Mouse (Mus musculus) layer of hippocampus, adult 2 months (tissue): ENCODE results near the gene Zfp512b. TPM values are rescaled to one million over a fixed set of nuclear protein-coding genes. Genes with fewer than 3 reads are reported as not detected.
A peak's percentile ranks its signal among the peaks of the same experiment; 100 is the strongest.

Experiments used
- DNase-seq, 2 experiments: peaks; one replicate each; pipeline ENCODE4 v3.0.0; 2022; ENCODE audit warnings: low spot score in 2 of 2
- H3K27ac ChIP-seq: fragments of 200-600 bp; 2 replicates; pipeline ENCODE4 v1.8.1; 2022
- H3K4me3 ChIP-seq: fragments of 200-600 bp; 2 replicates; pipeline ENCODE4 v1.8.1; 2022; ENCODE audit warnings: mild to moderate bottlenecking
- CTCF ChIP-seq: fragments of 200-600 bp; conservative IDR thresholded peaks from 2 replicates; pipeline ENCODE4 v1.8.1; 2022; ENCODE audit warnings: antibody characterized with exemption, mild to moderate bottlenecking, moderate library complexity
- total RNA-seq, 2 experiments: library from RNA; stranded (reverse); gene quantifications; 2 replicates each; pipeline ENCODE4 v1.2.3; 2021

Zfp512b gene
- total RNA-seq, 2 experiments from 2014 or later, result 102 to 103 TPM

DNA sequence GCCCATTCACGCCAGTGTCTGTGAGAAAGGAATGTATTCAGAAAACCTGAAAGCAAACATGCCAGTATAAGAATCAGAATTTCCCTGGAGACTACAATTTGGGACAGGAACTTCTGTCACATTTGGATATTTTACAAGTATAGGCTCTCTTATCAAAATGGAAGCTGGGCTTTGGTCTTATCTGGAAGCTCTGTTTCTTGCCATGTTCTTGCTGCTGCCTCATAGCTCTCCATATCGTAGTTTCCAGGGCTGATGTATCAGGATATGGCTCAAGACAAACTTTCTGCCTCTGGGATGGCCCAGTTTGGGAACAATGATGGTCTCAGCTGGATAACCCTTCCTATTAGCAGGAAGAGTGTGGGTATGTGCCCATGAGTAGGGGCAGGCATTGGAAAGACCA is 16.0 kb downstream of the Zfp512b start:
- DNase-seq, result no peak
- Histone ChIP-seq H3K27ac (no peak overlapping the region), H3K4me3 (no peak overlapping the region)
- TF ChIP-seq CTCF, result no peak

DNA sequence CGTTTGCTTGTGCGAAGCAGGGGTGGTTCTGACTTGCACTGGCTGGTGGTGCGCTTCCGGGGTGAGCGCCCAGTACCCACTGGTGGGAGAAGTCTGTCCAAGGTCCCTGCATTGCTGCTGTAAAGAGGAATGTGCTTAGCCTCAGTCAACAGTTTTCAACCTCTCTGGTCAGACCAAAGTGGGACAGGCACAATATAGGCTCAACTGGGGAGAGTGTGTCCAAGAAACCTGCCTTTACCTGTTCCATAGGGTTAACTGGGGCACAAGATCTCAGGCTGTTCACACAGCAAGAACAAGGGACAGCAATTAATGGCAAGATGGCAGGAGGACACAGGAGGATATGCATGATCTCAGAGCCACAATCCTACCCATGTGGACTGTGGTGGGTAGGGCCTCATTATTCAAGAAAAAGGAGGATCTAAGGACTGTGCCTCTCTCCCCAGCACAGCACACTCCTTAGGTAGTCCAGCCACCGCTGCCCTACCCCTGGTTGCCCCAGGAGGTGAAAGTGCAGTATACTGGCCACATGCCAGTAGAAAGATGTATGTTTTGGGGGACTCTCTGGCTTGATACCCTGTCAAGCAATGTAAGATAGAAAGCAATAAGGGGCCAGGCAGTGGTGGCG is 17.6 kb downstream of the Zfp512b start:
- Histone ChIP-seq H3K4me3 (no peak overlapping the region), H3K27ac (no peak overlapping the region)
- DNase-seq, result no peak
- no peak for TF ChIP-seq CTCF

DNA sequence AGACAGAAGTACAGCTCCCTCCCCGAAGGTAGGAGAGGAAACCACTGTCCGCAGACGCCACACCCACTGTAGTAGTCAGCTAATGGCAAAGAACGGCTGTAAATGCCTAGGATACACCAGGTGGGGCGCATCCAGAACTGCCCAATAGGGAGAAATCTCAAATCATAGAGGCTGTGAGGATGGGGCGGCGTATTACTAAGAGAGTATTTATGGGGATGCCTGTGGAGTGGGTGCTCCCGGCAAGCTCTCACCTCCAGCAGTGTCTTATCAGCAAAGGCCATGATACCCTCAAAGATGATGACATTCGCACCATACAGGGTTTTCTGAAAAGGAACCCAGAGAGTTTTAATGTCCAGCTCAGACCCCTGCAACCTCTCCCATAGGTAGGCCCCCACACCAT is 18.6 kb downstream of the Zfp512b start:
- TF ChIP-seq CTCF, result no peak
- no peak overlapping the region for H3K4me3 ChIP-seq
- no peak for DNase-seq
- no peak overlapping the region for H3K27ac ChIP-seq

DNA sequence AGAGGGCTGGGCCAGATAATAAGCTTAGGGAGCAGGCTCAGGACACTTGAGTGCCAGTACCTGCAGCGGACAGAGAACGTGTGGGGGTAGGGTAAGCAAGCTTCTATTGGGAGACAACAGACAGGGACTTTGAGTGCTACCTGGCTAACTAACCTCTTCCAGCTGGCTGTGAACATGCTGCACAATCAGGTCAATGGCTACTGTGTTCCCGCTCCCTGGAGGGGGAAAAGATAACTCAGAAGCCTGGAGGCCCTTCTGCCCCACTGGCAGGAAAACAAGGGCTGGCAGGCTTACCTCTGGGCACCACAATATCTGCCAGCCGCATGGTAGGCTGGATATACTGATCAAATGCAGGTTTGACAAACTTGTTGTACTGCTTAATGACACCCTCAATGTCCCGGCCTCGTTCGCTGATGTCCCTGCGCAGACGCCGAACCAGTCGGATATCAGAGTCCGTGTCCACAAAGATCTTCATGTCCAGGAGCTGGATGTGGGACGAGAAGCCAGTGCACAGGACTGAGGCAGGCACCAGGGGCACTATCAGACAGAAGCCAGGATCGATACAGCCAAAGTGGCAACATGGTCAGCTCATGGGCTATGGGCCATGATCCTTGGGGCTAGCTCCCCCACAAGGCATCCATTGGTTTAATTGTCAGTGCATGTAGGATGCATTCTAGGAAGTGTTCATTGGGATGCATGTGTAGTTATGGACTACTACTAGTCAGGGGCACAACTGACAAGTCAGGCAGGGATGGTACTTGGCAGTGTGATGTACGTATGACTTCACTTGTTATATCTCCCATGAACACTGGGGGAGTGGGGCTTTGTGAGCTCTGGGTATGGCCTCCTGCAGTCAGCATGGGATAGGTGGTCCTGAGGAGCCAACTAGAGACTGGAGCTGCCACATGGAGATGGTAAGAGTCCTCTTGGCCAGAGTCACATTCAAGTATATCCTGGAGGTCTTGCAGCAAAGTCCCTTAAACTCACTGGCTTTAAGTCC is 19.4 kb downstream of the Zfp512b start:
- DNase-seq, result no peak
- Histone ChIP-seq H3K27ac (no peak overlapping the region), H3K4me3 (no peak overlapping the region)
- no peak for TF ChIP-seq CTCF

DNA sequence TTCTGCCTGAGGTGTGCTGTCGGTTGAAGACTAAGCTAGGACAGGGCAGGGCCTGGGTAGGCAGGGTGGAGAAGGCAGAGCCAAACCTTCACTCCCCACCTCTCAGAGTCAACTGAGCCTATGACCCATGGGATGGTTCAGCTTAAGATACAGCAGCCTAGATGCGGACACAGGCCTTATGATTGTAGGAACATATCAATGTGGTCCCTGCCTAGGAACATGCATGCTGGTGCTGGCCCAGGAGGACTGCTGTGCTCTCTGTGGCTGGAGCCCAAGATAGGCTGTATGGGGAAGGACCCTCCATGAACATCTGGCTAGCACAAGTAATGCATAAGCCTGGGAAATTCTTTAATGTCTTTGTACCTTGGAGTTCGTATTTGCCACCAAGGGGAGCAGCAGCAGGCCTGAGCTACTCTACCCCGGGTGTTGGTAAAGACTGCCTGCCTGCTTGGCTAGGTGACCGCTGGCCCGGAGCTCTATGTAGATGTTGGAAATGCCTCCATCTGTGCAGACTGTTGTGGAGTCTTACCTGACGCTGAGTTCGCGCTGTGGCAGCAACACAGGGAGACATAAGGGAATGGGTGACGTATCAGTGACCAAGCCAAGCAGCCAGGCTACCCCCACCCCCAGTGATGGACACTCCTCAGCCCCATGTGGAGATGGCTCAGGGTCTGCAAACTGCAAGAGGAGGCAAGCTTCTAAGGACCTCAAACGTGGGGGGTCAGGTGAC is 20.5 kb downstream of the Zfp512b start:
- no peak for DNase-seq
- no peak overlapping the region for H3K4me3 ChIP-seq
- TF ChIP-seq CTCF, result no peak
- no peak overlapping the region for H3K27ac ChIP-seq

DNA sequence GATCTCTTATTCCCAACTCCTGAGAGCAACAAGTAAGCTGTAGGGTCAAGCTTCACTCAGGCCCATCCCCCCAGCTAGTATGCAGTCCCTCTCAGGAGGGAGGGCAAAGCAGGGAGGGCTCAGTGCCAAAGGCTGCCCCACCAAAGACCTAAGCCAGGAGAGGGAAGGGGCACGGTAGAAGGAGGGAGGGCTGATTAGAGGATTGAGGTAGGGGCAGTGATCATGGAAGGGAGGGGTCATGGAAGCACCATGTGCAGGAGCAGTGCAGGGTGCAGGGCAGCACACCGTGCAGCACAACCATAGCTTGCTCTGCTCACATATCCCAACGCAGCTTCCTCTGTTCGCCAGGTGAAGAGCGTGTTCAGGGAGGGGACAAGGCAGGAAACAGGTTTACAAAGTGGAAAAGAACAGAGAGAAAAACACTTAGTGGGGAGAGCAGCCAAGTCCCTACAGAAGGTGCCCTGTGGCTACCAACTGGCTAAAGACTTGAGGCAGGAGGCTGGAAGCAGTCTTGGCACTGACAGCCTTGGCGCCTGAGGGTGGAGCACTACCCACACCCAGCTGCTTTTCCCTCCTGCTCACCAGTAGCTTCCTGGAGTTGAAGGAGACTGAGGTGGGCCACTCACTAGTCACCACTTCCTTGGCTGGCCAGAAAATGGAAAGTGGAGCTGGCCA is 21.5 kb downstream of the Zfp512b start:
- TF ChIP-seq CTCF, result no peak
- no peak for DNase-seq
- H3K27ac ChIP-seq, result no peak overlapping the region
- no peak overlapping the region for H3K4me3 ChIP-seq

DNA sequence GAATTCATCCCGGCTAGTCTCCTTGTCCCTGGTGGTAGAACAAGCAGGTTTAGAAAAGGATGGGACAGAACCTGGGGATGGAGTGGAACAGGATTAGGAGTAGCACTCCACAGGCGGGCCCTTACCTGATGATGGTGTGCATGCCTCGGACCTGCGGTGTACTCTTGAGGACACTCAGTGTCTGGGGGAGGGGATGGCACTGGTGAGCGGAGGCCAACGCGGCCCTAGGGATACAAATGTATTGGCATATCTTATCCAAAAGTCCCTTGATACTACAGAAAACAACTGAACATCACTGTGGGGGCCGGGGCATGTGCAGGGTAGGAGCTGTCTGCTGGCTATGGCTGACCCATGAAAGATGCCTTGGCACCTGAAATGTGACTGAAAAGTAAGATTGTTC is 22.2 kb downstream of the Zfp512b start:
- TF ChIP-seq CTCF, result no peak
- Histone ChIP-seq H3K27ac (no peak overlapping the region), H3K4me3 (no peak overlapping the region)
- DNase-seq, result no peak

DNA sequence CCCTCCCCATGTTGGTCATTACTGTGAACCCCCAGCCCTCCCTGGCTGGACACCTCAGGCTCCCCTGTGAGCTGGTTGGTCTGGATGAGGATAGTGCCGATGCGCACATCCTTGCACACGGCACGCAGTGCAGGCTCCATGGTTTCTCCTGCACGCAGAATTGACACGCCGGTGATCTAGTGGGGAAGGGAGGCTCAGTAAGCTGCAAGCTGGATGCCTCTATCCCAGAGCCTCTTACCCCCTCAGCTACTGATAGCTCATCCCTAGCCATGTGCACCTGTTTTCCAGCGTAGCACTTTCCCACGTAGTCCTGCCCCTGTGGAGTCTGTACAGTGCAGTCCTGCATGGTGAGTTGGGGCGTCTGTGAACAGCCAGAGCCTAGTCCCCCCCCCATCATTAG is 22.7 kb downstream of the Zfp512b start:
- H3K27ac ChIP-seq, result no peak overlapping the region
- no peak for DNase-seq
- no peak overlapping the region for H3K4me3 ChIP-seq
- no peak for TF ChIP-seq CTCF

DNA sequence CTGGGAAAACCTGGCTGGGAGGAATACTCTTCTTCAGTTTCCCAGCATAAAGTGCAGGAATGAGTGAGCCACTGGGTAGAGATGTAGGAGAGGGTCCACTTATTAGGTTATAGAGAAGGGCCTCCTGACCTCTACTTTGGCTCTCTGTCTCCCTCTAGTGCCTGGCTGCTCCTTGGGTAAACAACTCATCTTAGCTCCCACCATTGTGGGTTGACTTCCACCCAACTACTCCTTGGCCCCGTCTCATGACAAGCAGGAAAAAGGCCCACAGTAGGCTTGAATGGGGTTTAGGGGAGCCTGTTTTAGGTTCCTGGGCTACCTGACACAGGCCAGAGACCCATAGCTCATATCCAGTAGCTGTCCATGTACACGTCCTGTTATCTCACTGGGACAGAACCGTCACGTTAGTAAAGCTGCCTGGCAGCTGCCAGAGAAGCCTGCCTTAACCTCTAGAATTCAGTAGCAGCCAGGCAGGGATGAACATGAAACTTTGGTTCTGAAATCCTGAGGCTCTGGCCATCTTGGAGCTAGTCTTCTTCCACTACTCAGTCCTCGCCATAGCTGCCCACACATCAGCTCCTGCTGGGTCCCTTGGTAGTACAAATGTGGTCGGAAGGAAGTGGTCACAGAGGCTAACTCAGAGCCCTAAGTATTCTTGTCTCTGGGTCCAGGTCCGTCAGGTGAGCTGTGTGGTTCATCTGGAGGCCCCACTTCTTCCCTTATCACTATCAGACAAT is 24.2 kb downstream of the Zfp512b start:
- TF ChIP-seq CTCF, result peak; percentile 79
- H3K4me3 ChIP-seq, result no peak overlapping the region
- DNase-seq, result no peak
- no peak overlapping the region for H3K27ac ChIP-seq

DNA sequence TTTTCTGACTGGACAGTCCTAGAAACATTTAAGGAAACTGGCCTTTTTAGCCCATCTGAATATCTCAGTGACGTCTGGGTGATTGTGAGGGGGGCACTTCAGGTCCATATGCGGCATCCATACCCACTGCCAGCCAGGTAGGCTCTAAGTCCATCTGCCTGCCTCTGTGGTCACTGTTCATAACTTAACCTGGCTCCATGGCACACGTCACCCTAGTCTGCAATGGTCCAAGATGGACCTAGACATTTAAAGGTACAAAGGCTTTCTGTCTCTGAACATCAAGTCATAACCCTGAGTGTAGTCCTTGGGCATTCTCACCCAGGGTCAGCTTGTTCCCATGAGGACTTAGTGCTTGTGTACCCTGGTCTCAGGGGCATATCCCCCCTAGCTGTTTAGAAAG is 25.3 kb downstream of the Zfp512b start:
- no peak for DNase-seq
- TF ChIP-seq CTCF, result no peak

DNA sequence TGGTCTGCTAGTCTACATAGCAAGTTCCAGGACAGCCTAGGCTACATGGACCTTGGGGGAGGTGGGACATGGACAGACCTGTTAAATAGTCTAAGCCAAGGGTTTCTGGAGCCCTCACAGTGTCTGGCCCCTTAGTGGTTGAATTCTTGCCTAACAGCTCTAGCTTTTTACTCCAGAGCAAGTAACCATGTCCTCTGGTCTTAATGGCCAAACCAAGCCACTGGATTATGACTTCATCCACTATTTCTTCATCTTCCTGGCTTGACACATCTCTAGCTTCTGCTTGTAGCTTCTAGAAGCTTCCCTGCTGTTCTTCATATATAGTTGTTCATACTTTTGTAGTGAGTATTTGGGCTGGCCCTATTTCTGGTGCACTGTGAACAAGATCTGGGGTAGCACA is 38.8 kb downstream of the Zfp512b start:
- no peak overlapping the region for H3K4me3 ChIP-seq
- no peak for TF ChIP-seq CTCF
- no peak for DNase-seq
- H3K27ac ChIP-seq, result no peak overlapping the region

More for the DNA sequence above, 25.3 kb downstream of the Zfp512b start:
- Histone ChIP-seq H3K27ac (no peak overlapping the region), H3K4me3 (no peak overlapping the region)

DNA sequence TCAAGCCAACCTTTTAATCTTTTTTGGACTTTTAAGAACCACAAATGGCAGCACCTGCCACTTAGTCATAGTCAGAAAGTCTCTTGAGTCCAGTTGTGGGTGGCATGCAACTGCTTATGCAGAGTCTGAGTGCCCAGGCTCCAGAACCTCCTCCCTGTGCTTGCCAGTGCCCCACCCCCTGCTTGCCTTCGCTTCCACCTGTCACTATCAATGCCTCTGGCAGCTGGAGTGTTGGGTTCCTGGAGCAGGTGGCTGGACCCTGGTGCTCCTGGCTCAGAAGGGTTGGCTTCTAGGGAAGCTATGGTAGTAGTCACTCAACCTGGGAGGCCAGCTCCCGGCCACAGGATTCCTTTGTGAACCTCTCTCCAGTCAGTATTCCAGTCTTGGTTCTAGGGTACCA is 42.4 kb downstream of the Zfp512b start:
- DNase-seq, result no peak
- H3K4me3 ChIP-seq, result no peak overlapping the region
- no peak for TF ChIP-seq CTCF
- no peak overlapping the region for H3K27ac ChIP-seq
